Mouse (Mus musculus) midbrain, embryonic 10.5 days (tissue): Measurements from ENCODE around the gene Pigs. TPM values are rescaled to one million over a fixed set of nuclear protein-coding genes. Genes with fewer than 3 reads are reported as not detected.

Experiments used
- DNase-seq: peaks from one replicate; pipeline ENCODE4 v3.0.0-alpha.2; 2017; ENCODE audit warnings: low spot score
- H3K27ac ChIP-seq: fragments of 300-500 bp; sonication (generic); replicated peaks from 2 replicates; pipeline ENCODE4 v1.5.1; 2016; ENCODE audit warnings: mild to moderate bottlenecking
- H3K27me3 ChIP-seq: fragments of 300-500 bp; sonication (generic); 2 replicates; pipeline ENCODE4 v1.6.1; 2016; ENCODE audit warnings: low read depth, mild to moderate bottlenecking; ENCODE audit not compliant: poor library complexity, severe bottlenecking
- H3K36me3 ChIP-seq: fragments of 300-500 bp; sonication (generic); 2 replicates; pipeline ENCODE4 v1.6.1; 2016; ENCODE audit warnings: mild to moderate bottlenecking, moderate library complexity
- H3K4me1 ChIP-seq: fragments of 300-500 bp; sonication (generic); 2 replicates; pipeline ENCODE4 v1.6.1; 2016
- H3K4me3 ChIP-seq: fragments of 300-500 bp; sonication (generic); 2 replicates; pipeline ENCODE4 v1.5.1; 2016; ENCODE audit warnings: mild to moderate bottlenecking, moderate library complexity
- H3K9me3 ChIP-seq: fragments of 300-500 bp; sonication (generic); replicated peaks from 2 replicates; pipeline ENCODE4 v1.6.1; 2016; ENCODE audit warnings: mild to moderate bottlenecking
- WGBS: fragments of 180-500 bp; shearing (Covaris S2); methylation state at CpG from one replicate; pipeline ENCODE4 v1.1.7; 2016; 5-methylcytosine and 5-hydroxymethylcytosine counted together
- polyA plus RNA-seq: library from polyadenylated mRNA; unstranded; fragments of >200 nt; fragmentation: Nextera tagmentation; extraction: Ambion mirVana; gene quantifications from 2 replicates; pipeline ENCODE4 v1.2.1, GENCODE M21; 2016

The Pigs gene
- polyA plus RNA-seq, 1 experiment from 2014 or later = 74.0 TPM

DNA sequence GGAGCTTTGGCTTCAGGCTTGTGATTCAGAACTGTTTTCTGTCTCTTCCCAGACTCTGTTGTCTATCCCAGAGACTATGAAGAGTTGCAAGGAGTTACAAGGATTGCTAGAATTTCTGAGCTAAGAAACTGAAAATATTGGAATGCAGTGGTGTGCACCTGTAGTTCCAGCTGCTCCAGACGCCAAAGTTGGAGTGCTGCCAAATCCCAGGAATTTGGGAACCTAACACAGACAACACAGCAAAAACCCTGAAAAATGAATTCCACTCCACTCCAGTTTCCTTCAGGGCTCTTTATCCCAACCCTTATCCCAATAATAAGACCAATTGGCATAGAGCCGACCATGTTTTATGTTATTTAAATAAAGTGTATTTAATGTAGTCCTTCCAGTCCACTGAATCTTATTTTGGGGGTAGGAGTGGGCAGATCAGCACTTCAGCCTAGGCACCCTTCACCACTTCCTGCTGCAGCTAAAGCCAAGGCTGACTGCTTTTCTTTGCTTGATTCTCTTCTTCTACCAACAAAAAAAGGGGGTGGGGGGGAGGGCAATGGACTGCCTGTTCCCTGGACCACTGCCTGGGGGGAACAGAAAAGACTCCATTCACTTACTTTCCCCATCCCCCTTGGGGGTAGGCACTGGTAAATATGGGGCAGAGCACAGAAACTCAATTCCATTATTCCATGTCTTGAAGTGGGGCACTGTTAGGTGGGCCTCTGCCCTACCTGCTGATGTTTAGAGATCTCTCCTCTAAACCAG is 6.0 kb upstream of the Pigs start:
- Histone ChIP-seq H3K36me3 (peaks cover 85% of the 10 kb centered on the region), H3K4me3 (no peak overlapping the region), H3K4me1 (peaks cover 11% of the 10 kb centered on the region), H3K9me3 (no peaks in the 10 kb centered on the region), H3K27me3 (no peaks in the 10 kb centered on the region), H3K27ac (no peak overlapping the region)
- 92% methylated on average over 2 of the region's 2 CpGs for WGBS
- DNase-seq = no peak

DNA sequence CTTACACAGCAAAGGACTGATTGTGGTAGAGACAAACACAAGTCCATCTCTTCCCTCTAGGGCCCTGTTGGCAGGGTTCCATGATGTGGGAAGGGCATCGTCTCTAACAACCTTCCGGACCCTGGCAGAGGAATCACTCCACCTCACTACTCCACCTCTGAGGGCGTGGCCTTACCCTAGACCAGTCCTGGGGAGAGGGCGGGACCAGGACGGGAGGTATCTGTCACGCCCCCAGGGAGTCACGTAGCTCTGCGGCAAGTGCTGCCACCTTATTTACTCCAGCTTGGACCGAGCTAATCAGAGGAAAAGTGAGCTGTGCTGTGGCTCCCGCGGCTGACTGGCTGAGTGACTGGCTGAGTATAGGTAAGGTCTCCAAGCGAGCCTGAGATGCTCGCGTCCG is 5.4 kb upstream of the Pigs start, which contains the start of gene Aldoc:
Gene Aldoc, plus strand, starts transcription at position 109 of the 400 bp plus-strand sequence.
- no peak within 1 kb of the TSS for H3K27ac ChIP-seq
- 0 out of 2 replicates have a peak within 1 kb of the TSS, but pooled peaks have one; percentile 18 for H3K4me3 ChIP-seq
- no peaks in the 10 kb centered on the region for H3K27me3 ChIP-seq
- peaks cover 11% of the 10 kb centered on the region for H3K4me1 ChIP-seq
- peak; percentile 33 for DNase-seq
- no peaks in the 10 kb centered on the region for H3K9me3 ChIP-seq
- WGBS = 5% methylated on average over 15 of the region's 15 CpGs
- peaks cover 78% of the 10 kb centered on the region for H3K36me3 ChIP-seq

GRCm38 (mm10) chr11:78324000-78324785 is 4.0 kb upstream of the Pigs start:
- Histone ChIP-seq H3K27ac (no peak overlapping the region), H3K36me3 (peaks cover 65% of the 10 kb centered on the region), H3K4me3 (no peak overlapping the region), H3K9me3 (no peaks in the 10 kb centered on the region), H3K4me1 (peaks cover 20% of the 10 kb centered on the region), H3K27me3 (no peaks in the 10 kb centered on the region)
- 89% methylated on average over 15 of the region's 15 CpGs for WGBS
- no peak for DNase-seq

GRCm38 (mm10) chr11:78324965-78325364 is 3.2 kb upstream of the Pigs start:
- Histone ChIP-seq H3K9me3 (no peaks in the 10 kb centered on the region), H3K27me3 (no peaks in the 10 kb centered on the region), H3K36me3 (peaks cover 57% of the 10 kb centered on the region), H3K4me3 (no peak overlapping the region), H3K4me1 (peaks cover 26% of the 10 kb centered on the region), H3K27ac (no peak overlapping the region)
- 92% methylated on average over 12 of the region's 12 CpGs for WGBS
- DNase-seq = no peak

DNA sequence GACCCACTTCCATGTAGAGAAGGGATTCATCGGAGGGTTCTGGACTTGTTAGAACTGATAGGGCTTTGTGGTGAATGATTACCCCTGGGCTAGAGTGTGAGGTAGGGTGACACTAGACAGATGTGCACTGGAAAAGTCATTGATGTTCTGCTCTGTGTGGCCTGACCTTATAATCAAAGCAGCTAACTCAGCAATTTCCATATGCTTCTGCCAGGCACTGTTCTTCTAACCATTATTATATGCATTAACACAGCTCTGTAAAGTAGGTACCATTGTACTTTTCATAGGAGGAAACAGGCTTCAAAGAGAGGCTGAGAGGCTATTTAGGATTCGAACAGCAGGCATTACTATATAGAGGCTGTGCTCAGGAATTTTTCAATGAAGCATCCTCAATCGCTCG is 1.0 kb upstream of the Pigs start:
- Histone ChIP-seq H3K27ac (no peak overlapping the region), H3K4me3 (no peak overlapping the region), H3K36me3 (peaks cover 45% of the 10 kb centered on the region), H3K9me3 (no peaks in the 10 kb centered on the region), H3K4me1 (peaks cover 24% of the 10 kb centered on the region), H3K27me3 (no peaks in the 10 kb centered on the region)
- no peak for DNase-seq
- 91% methylated on average over 4 of the region's 4 CpGs for WGBS

GRCm38 (mm10) chr11:78328512-78329056 is 369 bp downstream of the Pigs start:
- H3K4me3 ChIP-seq = peak overlapping the region; percentile 85
- WGBS = 1% methylated on average over 41 of the region's 41 CpGs
- H3K27ac ChIP-seq = peak overlapping the region; percentile 88
- DNase-seq = no peak
- peaks cover 48% of the 10 kb centered on the region for H3K36me3 ChIP-seq
- H3K27me3 ChIP-seq = no peaks in the 10 kb centered on the region
- no peaks in the 10 kb centered on the region for H3K9me3 ChIP-seq
- peaks cover 15% of the 10 kb centered on the region for H3K4me1 ChIP-seq

- H3K4me3 ChIP-seq = no peak overlapping the region
- no peak for DNase-seq
- no peak overlapping the region for H3K27ac ChIP-seq
- H3K36me3 ChIP-seq = peaks cover 63% of the 10 kb centered on the region
- peaks cover 15% of the 10 kb centered on the region for H3K4me1 ChIP-seq
- H3K27me3 ChIP-seq = no peaks in the 10 kb centered on the region
- WGBS = 93% methylated on average over 12 of the region's 12 CpGs
- H3K9me3 ChIP-seq = no peaks in the 10 kb centered on the region
Observed at GRCm38 (mm10) chr11:78332676-78333075, 4.5 kb downstream of the Pigs start.

DNA sequence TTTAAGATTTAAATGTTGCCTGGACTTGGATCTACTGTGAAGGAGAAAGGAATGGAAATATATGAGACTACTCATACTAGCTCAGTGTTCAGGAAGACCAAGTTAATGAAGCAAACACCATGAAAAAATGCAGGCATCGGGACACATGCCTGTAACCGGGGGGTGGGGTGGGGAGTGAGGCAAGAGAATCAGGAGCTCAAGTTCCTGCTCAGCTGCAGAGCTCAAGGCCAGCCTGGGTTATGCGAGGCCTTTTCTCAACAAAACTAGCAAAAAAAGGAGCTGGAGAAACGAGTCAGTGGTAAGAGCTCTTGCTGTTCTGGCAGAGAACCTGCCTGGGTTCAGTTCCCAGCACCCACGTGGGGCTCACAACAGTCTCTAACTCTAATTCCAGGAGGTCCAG is 5.8 kb downstream of the Pigs start:
- Histone ChIP-seq H3K4me1 (peaks cover 8% of the 10 kb centered on the region), H3K36me3 (peaks cover 74% of the 10 kb centered on the region), H3K9me3 (no peaks in the 10 kb centered on the region), H3K27me3 (no peaks in the 10 kb centered on the region), H3K4me3 (no peak overlapping the region), H3K27ac (no peak overlapping the region)
- no peak for DNase-seq
- 92% methylated on average over 5 of the region's 5 CpGs for WGBS

GRCm38 (mm10) chr11:78337040-78337439 is 8.8 kb downstream of the Pigs start:
- no peak for DNase-seq
- H3K4me1 ChIP-seq = no peaks in the 10 kb centered on the region
- no peaks in the 10 kb centered on the region for H3K27me3 ChIP-seq
- H3K27ac ChIP-seq = no peak overlapping the region
- no peak overlapping the region for H3K4me3 ChIP-seq
- no peaks in the 10 kb centered on the region for H3K9me3 ChIP-seq
- WGBS = 96% methylated on average over 8 of the region's 8 CpGs
- H3K36me3 ChIP-seq = peaks cover 94% of the 10 kb centered on the region

GRCm38 (mm10) chr11:78341702-78342101 is 13.5 kb downstream of the Pigs start:
- DNase-seq = no peak
- Histone ChIP-seq H3K4me1 (peaks cover 40% of the 10 kb centered on the region), H3K27me3 (no peaks in the 10 kb centered on the region), H3K4me3 (no peak overlapping the region), H3K36me3 (peaks cover 48% of the 10 kb centered on the region), H3K27ac (no peak overlapping the region), H3K9me3 (no peaks in the 10 kb centered on the region)
- WGBS = 85% methylated on average over 12 of the region's 12 CpGs

GRCm38 (mm10) chr11:78343381-78344327 is 15.4 kb downstream of the Pigs start, which contains the start of gene Unc119:
Unc119 (plus strand) TSS chr11:78343482.
- Histone ChIP-seq H3K27ac (peak within 1 kb of the TSS; percentile 95), H3K4me1 (peaks cover 53% of the 10 kb centered on the region), H3K9me3 (no peaks in the 10 kb centered on the region), H3K36me3 (peaks cover 43% of the 10 kb centered on the region), H3K27me3 (no peaks in the 10 kb centered on the region), H3K4me3 (peak within 1 kb of the TSS; percentile 88)
- peak; percentile 82 for DNase-seq
- 2% methylated on average over 60 of the region's 66 CpGs for WGBS

GRCm38 (mm10) chr11:78344328-78344889 is 16.2 kb downstream of the Pigs start:
- Histone ChIP-seq H3K9me3 (no peaks in the 10 kb centered on the region), H3K27ac (peak overlapping the region; percentile 95), H3K4me3 (peak overlapping the region; percentile 88), H3K4me1 (peaks cover 53% of the 10 kb centered on the region), H3K36me3 (peaks cover 43% of the 10 kb centered on the region), H3K27me3 (no peaks in the 10 kb centered on the region)
- WGBS = 77% methylated on average over 6 of the region's 6 CpGs
- DNase-seq = no peak
